Mouse (Mus musculus): ENCODE measurements at regions not wholly inside any gene's neighbourhood (a gene's known extent, or its start where the extent isn't known, plus 50 kb on each side); places are given as distances from the start of the nearest gene placed in this dataset.

- no peak for TF ChIP-seq CTCF (IDR thresholded peaks at IDR 0.05; ENCODE audit: control insufficient read depth, insufficient read depth, insufficient read length)
- no peak for TF ChIP-seq MAX (IDR thresholded peaks at IDR 0.05)
- TF ChIP-seq USF1 (IDR thresholded peaks at IDR 0.05; ENCODE audit: low read depth), result no peak
These were observed 645.5 kb downstream of the Nedd1 start for GRCm38 (mm10) chr10:92076754-92077153.
